Mouse (Mus musculus): ENCODE data around the gene Dnm1. TPM values are rescaled to one million over a fixed set of nuclear protein-coding genes. Genes with fewer than 3 reads are reported as not detected.

Dnm1 gene
- polyA plus RNA-seq, 1 experiment: not detected

DNA sequence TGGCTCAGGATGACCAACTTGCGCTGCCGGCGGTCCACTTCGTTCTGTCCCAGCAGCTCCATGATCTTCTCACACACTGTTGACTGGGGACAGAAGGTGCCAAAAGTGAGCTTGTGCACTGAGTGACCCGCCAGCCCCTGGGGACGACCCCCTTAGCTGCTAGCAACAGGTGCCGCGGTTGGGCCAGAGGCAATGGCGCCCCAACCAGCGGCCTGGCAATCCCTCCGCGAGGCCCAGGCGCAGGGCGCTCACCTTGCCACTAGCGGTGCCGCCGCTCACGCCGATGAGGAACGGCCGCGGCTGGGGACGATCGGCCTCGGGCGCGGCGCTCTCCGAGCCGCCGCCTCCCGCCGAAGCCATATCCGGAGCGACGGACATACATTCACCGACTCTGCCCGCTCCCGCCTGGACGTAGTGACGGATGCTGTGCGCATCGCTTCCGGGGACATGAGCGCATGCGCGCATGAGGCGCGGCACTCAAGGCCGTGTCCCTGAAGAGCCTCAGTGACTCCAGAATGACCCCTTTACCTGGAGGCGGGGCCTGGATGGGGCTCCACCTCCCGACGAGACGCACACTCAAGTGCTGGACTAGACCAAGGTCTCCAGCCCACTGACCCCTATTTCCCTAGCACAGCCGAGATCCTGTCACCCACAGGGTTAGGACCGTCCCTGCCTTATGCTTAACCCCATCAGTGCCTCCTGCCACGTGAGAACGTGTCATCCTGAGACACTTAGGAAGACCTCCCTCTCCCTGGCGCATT is 93.3 kb downstream of the Dnm1 start, which contains the start of gene Uck1:
Uck1 (minus strand) TSS at position 503 of the 761 bp plus-strand sequence.
- Histone ChIP-seq H3K4me1 (ENCODE audit: control insufficient read depth, insufficient read depth, low read length) (peaks cover 5% of the 10 kb centered on the region), H3K4me3 (ENCODE audit: insufficient read depth, low read depth, low read length) (peak within 1 kb of the TSS; percentile 75), H3K27ac (ENCODE audit: insufficient read depth, low read depth, low read length) (peak within 1 kb of the TSS; percentile 74)
- TF ChIP-seq POLR2A (IDR thresholded peaks at IDR 0.05; ENCODE audit: insufficient read depth, low read depth, low read length) (peak; percentile 78), CTCF (IDR thresholded peaks at IDR 0.05; ENCODE audit: insufficient read depth, low read depth, low read length) (no peak)
- under 1% methylated on average over 59 of the region's 59 CpGs for WGBS

DNA sequence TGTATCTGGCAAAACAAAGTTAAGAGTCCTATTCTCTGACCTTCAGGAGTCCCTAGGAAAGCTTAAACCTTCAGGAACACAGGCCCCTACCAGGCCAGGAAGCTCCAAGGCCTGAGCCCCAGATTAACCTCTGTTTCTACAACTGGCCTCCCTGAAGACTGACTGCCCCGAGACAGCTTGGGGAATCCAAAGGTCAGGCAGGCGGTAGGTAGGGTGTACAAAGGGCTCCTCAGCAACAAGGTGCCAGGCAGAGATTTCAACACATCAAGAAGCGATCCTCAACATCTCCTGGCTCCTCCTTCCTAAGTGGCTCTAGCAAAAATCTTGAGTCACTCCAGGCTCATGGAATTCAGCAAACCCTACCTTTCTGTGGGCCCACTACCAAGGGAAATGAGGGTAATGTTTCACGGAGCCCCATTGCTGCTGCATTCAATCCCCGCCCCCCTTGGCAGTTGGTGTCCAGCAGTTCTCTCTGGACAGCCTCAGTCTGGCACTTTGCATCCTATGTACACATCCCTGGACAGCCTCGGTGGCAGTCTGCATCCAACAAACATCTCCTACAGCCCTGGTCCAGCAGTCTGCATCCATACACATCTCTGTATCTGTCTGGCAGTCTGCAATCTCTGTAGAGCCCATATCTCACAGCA is 94.1 kb downstream of the Dnm1 start:
- WGBS: 48% methylated on average over 6 of the region's 6 CpGs
- peaks cover 5% of the 10 kb centered on the region for H3K4me1 ChIP-seq (ENCODE audit: control insufficient read depth, insufficient read depth, low read length)
- no peak for TF ChIP-seq CTCF (IDR thresholded peaks at IDR 0.05; ENCODE audit: insufficient read depth, low read depth, low read length)
- TF ChIP-seq POLR2A (IDR thresholded peaks at IDR 0.05; ENCODE audit: insufficient read depth, low read depth, low read length): no peak
- H3K27ac ChIP-seq (ENCODE audit: insufficient read depth, low read depth, low read length): no peak overlapping the region
- H3K4me3 ChIP-seq (ENCODE audit: insufficient read depth, low read depth, low read length): peak overlapping the region; percentile 75

Other genes with a start within 250 kb of the Dnm1 start
- 70.7 and 86.2 TPM in 2 replicates for gene Prrc2b, start 202.3 kb downstream of the Dnm1 start, polyA plus RNA-seq (2012; ENCODE audit: insufficient read depth, insufficient read length, low replicate concordance, missing spikeins)
- gene Pomt1, start 116.7 kb downstream of the Dnm1 start, polyA plus RNA-seq (2012; ENCODE audit: insufficient read depth, insufficient read length, low replicate concordance, missing spikeins): not detected in 2 replicates
- not detected in 2 replicates for gene Uck1, start 93.2 kb downstream of the Dnm1 start, polyA plus RNA-seq (2012; ENCODE audit: insufficient read depth, insufficient read length, low replicate concordance, missing spikeins)
- gene Golga2, start 66.0 kb downstream of the Dnm1 start, polyA plus RNA-seq (2012; ENCODE audit: insufficient read depth, insufficient read length, low replicate concordance, missing spikeins): 105 TPM in 1 of 2 replicates, not detected in the other
- gene Swi5, start 65.3 kb downstream of the Dnm1 start, polyA plus RNA-seq (2012; ENCODE audit: insufficient read depth, insufficient read length, low replicate concordance, missing spikeins): not detected in 2 replicates
- not detected in 2 replicates for gene Ciz1, start 1.0 kb downstream of the Dnm1 start, polyA plus RNA-seq (2012; ENCODE audit: insufficient read depth, insufficient read length, low replicate concordance, missing spikeins)
- gene 1110008P14Rik, start 28.6 kb upstream of the Dnm1 start, polyA plus RNA-seq (2012; ENCODE audit: insufficient read depth, insufficient read length, low replicate concordance, missing spikeins): not detected in 2 replicates
- not detected in 2 replicates for gene Lcn2, start 34.9 kb upstream of the Dnm1 start, polyA plus RNA-seq (2012; ENCODE audit: insufficient read depth, insufficient read length, low replicate concordance, missing spikeins)
- not detected in 2 replicates for gene Ptges2, start 42.6 kb upstream of the Dnm1 start, polyA plus RNA-seq (2012; ENCODE audit: insufficient read depth, insufficient read length, low replicate concordance, missing spikeins)
- gene Naif1, start 97.1 kb upstream of the Dnm1 start, polyA plus RNA-seq (2012; ENCODE audit: insufficient read depth, insufficient read length, low replicate concordance, missing spikeins): not detected in 2 replicates
- 221 TPM in 1 of 2 replicates, not detected in the other for gene Slc25a25, start 98.1 kb upstream of the Dnm1 start, polyA plus RNA-seq (2012; ENCODE audit: insufficient read depth, insufficient read length, low replicate concordance, missing spikeins)
- gene Fam102a, start 182.0 kb upstream of the Dnm1 start, polyA plus RNA-seq (2012; ENCODE audit: insufficient read depth, insufficient read length, low replicate concordance, missing spikeins): not detected in 2 replicates
- not detected in 2 replicates for gene Dpm2, start 217.5 kb upstream of the Dnm1 start, polyA plus RNA-seq (2012; ENCODE audit: insufficient read depth, insufficient read length, low replicate concordance, missing spikeins)
- gene Pip5kl1, start 221.5 kb upstream of the Dnm1 start, polyA plus RNA-seq (2012; ENCODE audit: insufficient read depth, insufficient read length, low replicate concordance, missing spikeins): not detected in 2 replicates
- not detected in 2 replicates for gene 9430097D07Rik, start 222.3 kb upstream of the Dnm1 start, polyA plus RNA-seq (2012; ENCODE audit: insufficient read depth, insufficient read length, low replicate concordance, missing spikeins)
- not detected in 2 replicates for gene St6galnac4, start 233.8 kb upstream of the Dnm1 start, polyA plus RNA-seq (2012; ENCODE audit: insufficient read depth, insufficient read length, low replicate concordance, missing spikeins)
- gene St6galnac6, start 246.4 kb upstream of the Dnm1 start, polyA plus RNA-seq (2012; ENCODE audit: insufficient read depth, insufficient read length, low replicate concordance, missing spikeins): not detected in 2 replicates